Mouse (Mus musculus) heart, embryonic 16.5 days (tissue): Measurements from ENCODE around the gene Mndal. TPM values are rescaled to one million over a fixed set of nuclear protein-coding genes. Genes with fewer than 3 reads are reported as not detected.
"Not testable (repeated sequence)": the region's sequence is repeated elsewhere in the genome, so short reads cannot be mapped to it uniquely, and the experiment has no call there.

ENCODE experiments used
- ATAC-seq: fragments of 200-750 bp; cut with Nextera tagmentation; replicated peaks from 2 replicates; pipeline ENCODE4 v1.8.0; 2017; ENCODE audit warnings: moderate number of reproducible peaks; ENCODE audit not compliant: insufficient read depth, low FRiP score; ENCODE audit errors: extremely low read depth
- H3K27ac ChIP-seq: fragments of 300-500 bp; sonication (generic); 2 replicates; pipeline ENCODE4 v1.5.1; 2014; ENCODE audit warnings: mild to moderate bottlenecking, low read length, control low read depth, moderate library complexity
- H3K27me3 ChIP-seq: fragments of 300-500 bp; sonication (generic); 2 replicates; pipeline ENCODE4 v1.6.1; 2014; ENCODE audit warnings: low read length, mixed read lengths; ENCODE audit not compliant: control insufficient read depth, insufficient read depth
- H3K36me3 ChIP-seq: fragments of 300-500 bp; sonication (generic); 2 replicates; pipeline ENCODE4 v1.6.1; 2014; ENCODE audit not compliant: control insufficient read depth, insufficient read depth
- H3K4me1 ChIP-seq: fragments of 300-500 bp; sonication (generic); 2 replicates; pipeline ENCODE4 v1.6.1; 2014; ENCODE audit warnings: low read length, mixed read lengths; ENCODE audit not compliant: control insufficient read depth, insufficient read depth
- H3K4me2 ChIP-seq: fragments of 300-500 bp; sonication (generic); 2 replicates; pipeline ENCODE4 v1.6.1; 2014; ENCODE audit warnings: low read depth, mild to moderate bottlenecking, control low read depth, low read length
- H3K4me3 ChIP-seq: fragments of 300-500 bp; sonication (generic); 2 replicates; pipeline ENCODE4 v1.5.1; 2014; ENCODE audit warnings: mild to moderate bottlenecking, control low read depth, low read length
- H3K9ac ChIP-seq: fragments of 300-500 bp; sonication (generic); 2 replicates; pipeline ENCODE4 v1.6.1; 2014; ENCODE audit warnings: low read length, control low read depth
- H3K9me3 ChIP-seq: fragments of 300-500 bp; sonication (generic); replicated peaks from 2 replicates; pipeline ENCODE4 v1.6.1; 2016; ENCODE audit warnings: low read length; ENCODE audit not compliant: control insufficient read depth
- WGBS: fragments of 180-500 bp; shearing (Covaris S2); extraction: QIAGEN DNeasy Blood & Tissue Kit; methylation state at CpG from one replicate; pipeline ENCODE4 v1.1.7; 2014; 5-methylcytosine and 5-hydroxymethylcytosine counted together
- polyA plus RNA-seq: library from polyadenylated mRNA; unstranded; fragments of >200 nt; fragmentation: Nextera tagmentation; extraction: Ambion mirVana; gene quantifications from 2 replicates; pipeline ENCODE4 v1.2.1, GENCODE M21; 2015

The Mndal gene
- polyA plus RNA-seq, 1 experiment from 2014 or later = 12.2 TPM

DNA sequence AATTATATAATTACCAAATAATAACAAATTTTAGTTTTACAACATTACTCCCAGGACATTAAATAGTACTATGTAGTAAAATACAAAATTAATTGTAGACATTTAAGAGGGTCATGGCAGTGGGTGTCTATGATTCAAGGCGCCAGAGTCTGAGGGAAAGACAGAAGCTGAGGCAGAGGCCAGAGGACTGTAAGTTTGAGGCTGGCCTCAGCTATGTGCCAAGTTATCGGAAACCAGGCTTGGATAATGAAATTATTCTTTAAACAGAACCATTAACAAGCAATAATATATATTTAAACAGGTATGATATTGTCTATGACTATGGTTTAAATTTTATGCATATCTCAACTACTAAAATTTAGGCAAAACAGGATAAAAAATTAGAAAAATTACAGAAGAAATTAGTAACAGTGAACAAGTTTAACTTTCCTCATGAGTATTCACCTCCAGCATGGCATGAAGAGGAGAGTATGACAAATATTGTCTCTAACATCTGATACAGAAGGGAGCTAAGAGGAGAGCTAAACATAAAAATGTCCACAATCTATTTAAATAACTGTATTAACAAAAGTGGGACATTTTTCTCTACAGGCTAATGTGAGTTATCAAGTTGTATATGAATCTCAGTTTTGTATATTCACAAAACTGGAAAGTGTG is 30.4 kb downstream of the Mndal start:
- Histone ChIP-seq H3K27ac (no peak overlapping the region), H3K9ac (no peak overlapping the region), H3K9me3 (no peaks in the 10 kb centered on the region), H3K4me1 (no peaks in the 10 kb centered on the region), H3K4me3 (no peak overlapping the region), H3K4me2 (no peak overlapping the region), H3K36me3 (no peaks in the 10 kb centered on the region), H3K27me3 (no peaks in the 10 kb centered on the region)
- no peak for ATAC-seq
- 86% methylated on average over 2 of the region's 2 CpGs for WGBS

- not testable (repeated sequence) for H3K27ac ChIP-seq, H3K4me3 ChIP-seq, H3K27me3 ChIP-seq, H3K9me3 ChIP-seq, H3K4me2 ChIP-seq, H3K4me1 ChIP-seq, H3K36me3 ChIP-seq, H3K9ac ChIP-seq, ATAC-seq
Observed at GRCm38 (mm10) chr1:173908390-173908789, 33.9 kb downstream of the Mndal start.

- H3K27me3 ChIP-seq, H3K4me2 ChIP-seq, H3K4me3 ChIP-seq, H3K9ac ChIP-seq, H3K27ac ChIP-seq, H3K36me3 ChIP-seq, H3K9me3 ChIP-seq, H3K4me1 ChIP-seq, ATAC-seq: not testable (repeated sequence)
- WGBS = 80% methylated on average over 3 of the region's 4 CpGs
Observed at GRCm38 (mm10) chr1:173905885-173906284, 36.4 kb downstream of the Mndal start.

DNA sequence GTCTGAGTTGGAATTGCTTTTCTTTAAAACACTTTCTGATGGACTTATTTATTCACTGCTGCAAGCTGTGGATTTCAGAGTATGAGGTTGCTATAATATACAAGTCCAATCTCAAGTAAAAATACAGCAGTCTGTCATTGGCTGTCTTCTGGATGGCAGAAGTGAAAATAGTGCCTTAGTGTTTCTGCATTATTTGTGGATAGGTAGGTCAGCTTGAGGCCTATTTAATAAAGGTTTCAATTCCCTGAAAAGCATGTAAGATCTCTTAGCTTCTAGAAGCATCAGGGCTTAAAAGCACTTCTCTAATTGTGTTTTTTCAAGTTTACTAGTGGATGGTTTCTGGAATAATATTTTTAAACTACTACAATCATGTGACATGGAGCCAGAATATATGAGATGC is 52.5 kb downstream of the Mndal start:
- not testable (repeated sequence) for H3K4me1 ChIP-seq, ATAC-seq, H3K27ac ChIP-seq, H3K9me3 ChIP-seq, H3K9ac ChIP-seq, H3K4me3 ChIP-seq, H3K27me3 ChIP-seq, H3K4me2 ChIP-seq, H3K36me3 ChIP-seq

- H3K9me3 ChIP-seq, H3K36me3 ChIP-seq, H3K4me1 ChIP-seq, ATAC-seq, H3K27me3 ChIP-seq, H3K27ac ChIP-seq, H3K4me2 ChIP-seq, H3K4me3 ChIP-seq, H3K9ac ChIP-seq: not testable (repeated sequence)
- 63% methylated on average over 1 of the region's 2 CpGs for WGBS
Observed at GRCm38 (mm10) chr1:173887026-173887787, 55.1 kb downstream of the Mndal start.

DNA sequence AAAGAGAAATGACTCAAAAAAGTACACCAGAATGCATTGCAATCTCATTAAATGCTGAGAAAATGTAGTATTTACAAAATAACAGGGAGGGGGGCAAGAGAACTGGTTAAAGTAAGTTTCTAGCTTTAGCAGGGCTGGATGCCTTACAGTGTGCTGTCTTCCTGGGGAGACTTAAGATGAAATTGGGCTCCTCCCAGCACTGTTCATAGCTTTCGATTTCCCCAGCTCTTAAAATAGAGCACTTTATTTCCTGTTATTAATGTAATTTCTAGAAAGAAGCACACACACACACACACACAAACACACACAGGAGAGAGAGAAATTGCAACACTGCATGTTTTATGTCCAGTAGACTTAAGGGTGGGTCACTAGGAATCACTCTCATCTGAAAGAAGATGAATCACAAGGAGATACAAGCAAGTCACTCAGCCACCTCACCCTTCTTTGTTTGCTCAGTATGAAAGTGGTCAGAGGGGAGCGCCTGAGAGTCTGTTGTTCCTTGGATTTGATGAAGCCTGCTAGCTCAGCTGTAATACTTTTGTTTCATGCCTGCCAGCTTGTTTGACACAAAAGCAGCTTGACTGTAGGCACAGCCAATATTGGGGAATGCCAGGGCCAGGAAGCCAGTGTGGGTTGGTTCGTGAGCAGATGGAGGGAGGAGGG is 62.2 kb downstream of the Mndal start:
- H3K4me1 ChIP-seq, H3K27me3 ChIP-seq, H3K9me3 ChIP-seq, H3K4me3 ChIP-seq, H3K27ac ChIP-seq, H3K9ac ChIP-seq, H3K36me3 ChIP-seq, H3K4me2 ChIP-seq: not testable (repeated sequence)
- WGBS = 57% methylated on average over 3 of the region's 3 CpGs
- ATAC-seq = 0 out of 2 replicates have a peak, but pooled peaks have one; percentile 41

DNA sequence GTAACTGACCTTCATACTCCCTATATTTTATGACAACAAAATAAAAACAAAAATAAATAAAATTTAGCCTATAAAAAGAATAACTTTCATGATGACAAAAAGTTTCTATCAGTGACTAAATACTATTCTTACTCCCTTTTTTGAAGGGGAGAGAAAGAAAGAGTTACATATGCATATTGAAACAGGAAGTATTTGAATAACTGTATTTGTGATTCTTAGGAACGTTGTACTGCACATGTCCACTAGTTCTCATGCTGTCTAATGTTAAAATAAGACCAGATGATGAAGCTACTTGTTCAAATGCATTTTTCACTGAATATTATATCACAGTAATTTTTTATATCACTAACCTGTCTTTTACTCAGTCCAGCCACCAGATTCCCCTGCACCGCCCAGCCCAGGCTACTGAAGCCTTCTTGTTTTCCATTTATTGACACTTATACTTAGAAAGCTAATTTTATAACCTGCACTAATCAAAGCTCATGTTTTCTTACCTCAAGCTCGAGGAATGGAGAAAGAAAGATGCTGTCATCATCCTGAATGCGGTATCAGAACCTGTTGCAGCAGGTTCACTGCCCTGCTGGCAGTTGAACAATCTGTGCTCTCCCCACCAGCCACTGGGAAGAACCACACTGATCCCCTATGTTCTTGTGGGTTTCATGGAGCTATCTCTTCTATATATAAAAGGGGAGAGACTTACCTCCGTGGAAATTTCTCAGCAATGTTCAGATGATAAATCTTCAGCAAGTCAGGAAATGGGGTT is 62.9 kb downstream of the Mndal start:
- not testable (repeated sequence) for H3K9ac ChIP-seq, H3K27me3 ChIP-seq, H3K4me1 ChIP-seq, H3K4me2 ChIP-seq, H3K27ac ChIP-seq, H3K9me3 ChIP-seq, H3K36me3 ChIP-seq, ATAC-seq
- 58% methylated on average over 5 of the region's 5 CpGs for WGBS
- H3K4me3 ChIP-seq = 0 out of 2 replicates have a peak overlapping the region, but pooled peaks have one; percentile 26

GRCm38 (mm10) chr1:173878264-173878663 is 64.0 kb downstream of the Mndal start:
- H3K9me3 ChIP-seq, H3K27ac ChIP-seq, H3K27me3 ChIP-seq, H3K9ac ChIP-seq, H3K36me3 ChIP-seq, ATAC-seq, H3K4me1 ChIP-seq, H3K4me2 ChIP-seq, H3K4me3 ChIP-seq: not testable (repeated sequence)
- WGBS = 82% methylated on average over 6 of the region's 6 CpGs

- H3K36me3 ChIP-seq, ATAC-seq, H3K27me3 ChIP-seq, H3K9ac ChIP-seq, H3K4me3 ChIP-seq, H3K4me2 ChIP-seq, H3K27ac ChIP-seq, H3K9me3 ChIP-seq, H3K4me1 ChIP-seq: not testable (repeated sequence)
- WGBS = 74% methylated on average over 1 of the region's 1 CpGs
Observed at GRCm38 (mm10) chr1:173877125-173877524, 65.2 kb downstream of the Mndal start.
